8 mouse cellular contexts compared by ENCODE assay signal in genomic region chr6:98003114-98003513, GRCm38 (mm10).
DNase-seq lines count a peak whose midpoint lies in the region; ATAC-seq lines count a peak whose summit lies in the region.

No protein-coding gene starts in this region.

- no peaks in the 10 kb centered on the region for H3K36me3 ChIP-seq in forebrain, embryonic 15.5 days
- no peaks in the 10 kb centered on the region for H3K36me3 ChIP-seq in forebrain, embryonic 12.5 days (replicated peaks)
- H3K36me3 ChIP-seq in lung, embryonic 16.5 days (ENCODE audit: control insufficient read depth, insufficient read depth, low read length) = no peaks in the 10 kb centered on the region

- H3K27me3 ChIP-seq in forebrain, embryonic 15.5 days = no peaks in the 10 kb centered on the region
- H3K27me3 ChIP-seq in forebrain, embryonic 12.5 days = peaks cover 10% of the 10 kb centered on the region; the same call in 1 of the 2 replicates
- H3K27me3 ChIP-seq in lung, embryonic 16.5 days (ENCODE audit: control insufficient read depth, insufficient read depth, low read depth, low read length) = no peaks in the 10 kb centered on the region

- no peak overlapping the region for H3K4me3 ChIP-seq in forebrain, embryonic 15.5 days
- no peak overlapping the region for H3K4me3 ChIP-seq in forebrain, embryonic 12.5 days (replicated peaks)
- no peak overlapping the region for H3K4me3 ChIP-seq in lung, embryonic 16.5 days (ENCODE audit: low read length)

- no peak for DNase-seq in lung, postnatal 4 days
- peak; percentile 35 for DNase-seq in embryo, embryonic 10 days (ENCODE audit: low spot score)
- peak; percentile 62 for DNase-seq in lung, postnatal 25 days (ENCODE audit: low spot score)
- DNase-seq in B cell, adult 2 months = no peak
- DNase-seq in gastrocnemius, adult 8-10 months (ENCODE audit: low spot score in 2 of 2) = no peak

- no peak overlapping the region for H3K4me2 ChIP-seq in forebrain, embryonic 15.5 days (replicated peaks)
- H3K4me2 ChIP-seq in forebrain, embryonic 12.5 days = no peak overlapping the region
- H3K4me2 ChIP-seq in lung, embryonic 16.5 days (ENCODE audit: low read depth, low read length) = no peak overlapping the region

- H3K9me3 ChIP-seq in forebrain, embryonic 15.5 days = no peaks in the 10 kb centered on the region
- H3K9me3 ChIP-seq in forebrain, embryonic 12.5 days = no peaks in the 10 kb centered on the region
- H3K9me3 ChIP-seq in lung, embryonic 16.5 days (ENCODE audit: control insufficient read depth, low read length) = no peaks in the 10 kb centered on the region

- H3K9ac ChIP-seq in forebrain, embryonic 15.5 days (replicated peaks) = no peak overlapping the region
- H3K9ac ChIP-seq in forebrain, embryonic 12.5 days = no peak overlapping the region
- no peak overlapping the region for H3K9ac ChIP-seq in lung, embryonic 16.5 days (ENCODE audit: low read length)

- no peaks in the 10 kb centered on the region for H3K4me1 ChIP-seq in forebrain, embryonic 15.5 days
- peaks cover 4% of the 10 kb centered on the region; the same call in 1 of the 2 replicates for H3K4me1 ChIP-seq in forebrain, embryonic 12.5 days
- H3K4me1 ChIP-seq in lung, embryonic 16.5 days (replicated peaks; ENCODE audit: control insufficient read depth, insufficient read depth, low read length) = peaks cover 2% of the 10 kb centered on the region

- 16% methylated on average over 3 of the region's 3 CpGs for WGBS in forebrain, embryonic 15.5 days
- WGBS in forebrain, embryonic 12.5 days = 29% methylated on average over 3 of the region's 3 CpGs
- WGBS in lung, embryonic 16.5 days = 24% methylated on average over 3 of the region's 3 CpGs

- no peak overlapping the region for H3K27ac ChIP-seq in forebrain, embryonic 15.5 days (replicated peaks)
- H3K27ac ChIP-seq in forebrain, embryonic 12.5 days = no peak overlapping the region
- no peak overlapping the region for H3K27ac ChIP-seq in lung, embryonic 16.5 days (ENCODE audit: low read length)

- 0 out of 2 replicates have a peak, but pooled peaks have one; percentile 55 for ATAC-seq in forebrain, embryonic 15.5 days (replicated peaks)
- ATAC-seq in forebrain, embryonic 12.5 days (ENCODE audit: low FRiP score) = no peak
- peak; percentile 26; the same call in 1 of the 2 replicates for ATAC-seq in lung, embryonic 16.5 days (ENCODE audit: low read depth)

Comparison
In these comparisons a context has a peak if more than half of its experiments do, and no peak if none do; other contexts are left out.
1. DNase-seq: peak in embryo, embryonic 10 days (single experiment) and lung, postnatal 25 days (single experiment); none in lung, postnatal 4 days (0 of 2), B cell, adult 2 months (0 of 2) and gastrocnemius, adult 8-10 months (0 of 2).